Mouse (Mus musculus): ENCODE measurements around the gene Sox13. TPM values are rescaled to one million over a fixed set of nuclear protein-coding genes. Genes with fewer than 3 reads are reported as not detected.
"Not testable (repeated sequence)": the region's sequence is repeated elsewhere in the genome, so short reads cannot be mapped to it uniquely, and the experiment has no call there.

The Sox13 gene
- polyA plus RNA-seq, 1 experiment from 2014 or later: 1.7 TPM

- Histone ChIP-seq H3K4me2 (ENCODE audit: low read depth, low read length) (no peak overlapping the region), H3K27me3 (ENCODE audit: control insufficient read depth, insufficient read depth, low read depth, low read length) (peaks cover 3% of the 10 kb centered on the region; the same call in 1 of the 2 replicates), H3K4me1 (ENCODE audit: control insufficient read depth, low read depth, low read length) (no peaks in the 10 kb centered on the region; the same call in 1 of the 2 replicates), H3K9ac (ENCODE audit: low read depth, low read length) (no peak overlapping the region), H3K4me3 (ENCODE audit: low read depth, low read length) (no peak overlapping the region), H3K9me3 (replicated peaks; ENCODE audit: control insufficient read depth, low read length) (no peaks in the 10 kb centered on the region), H3K36me3 (ENCODE audit: control insufficient read depth, insufficient read depth) (no peaks in the 10 kb centered on the region), H3K27ac (ENCODE audit: low read length) (no peak overlapping the region)
- no peak for ATAC-seq (ENCODE audit: low read depth)
- 56% methylated on average over 3 of the region's 3 CpGs for WGBS (ENCODE audit: insufficient replicate concordance)
Measured at GRCm38 (mm10) chr1:133347226-133347625, 77.0 kb downstream of the Sox13 start.

- no peaks in the 10 kb centered on the region for H3K36me3 ChIP-seq (ENCODE audit: control insufficient read depth, insufficient read depth)
- H3K4me2 ChIP-seq (ENCODE audit: low read depth, low read length): no peak overlapping the region
- no peak for ATAC-seq (ENCODE audit: low read depth)
- H3K4me3 ChIP-seq (ENCODE audit: low read depth, low read length): no peak overlapping the region
- H3K9me3 ChIP-seq (replicated peaks; ENCODE audit: control insufficient read depth, low read length): no peaks in the 10 kb centered on the region
- H3K27me3 ChIP-seq (ENCODE audit: control insufficient read depth, insufficient read depth, low read depth, low read length): peaks cover 3% of the 10 kb centered on the region; the same call in 1 of the 2 replicates
- no peak overlapping the region for H3K27ac ChIP-seq (ENCODE audit: low read length)
- WGBS (ENCODE audit: insufficient replicate concordance): 66% methylated on average over 9 of the region's 9 CpGs
- no peak overlapping the region for H3K9ac ChIP-seq (ENCODE audit: low read depth, low read length)
- no peaks in the 10 kb centered on the region; the same call in 1 of the 2 replicates for H3K4me1 ChIP-seq (ENCODE audit: control insufficient read depth, low read depth, low read length)
Measured at GRCm38 (mm10) chr1:133346531-133346930, 77.6 kb downstream of the Sox13 start.

GRCm38 (mm10) chr1:133344357-133344756 lies 79.8 kb downstream of the Sox13 start:
- Histone ChIP-seq H3K36me3 (ENCODE audit: control insufficient read depth, insufficient read depth) (no peaks in the 10 kb centered on the region), H3K27me3 (ENCODE audit: control insufficient read depth, insufficient read depth, low read depth, low read length) (no peaks in the 10 kb centered on the region), H3K27ac (ENCODE audit: low read length) (no peak overlapping the region), H3K4me1 (ENCODE audit: control insufficient read depth, low read depth, low read length) (no peaks in the 10 kb centered on the region; the same call in 1 of the 2 replicates), H3K9me3 (replicated peaks; ENCODE audit: control insufficient read depth, low read length) (no peaks in the 10 kb centered on the region), H3K4me3 (ENCODE audit: low read depth, low read length) (no peak overlapping the region), H3K9ac (ENCODE audit: low read depth, low read length) (no peak overlapping the region), H3K4me2 (ENCODE audit: low read depth, low read length) (no peak overlapping the region)
- WGBS (ENCODE audit: insufficient replicate concordance): 80% methylated on average over 2 of the region's 2 CpGs
- no peak for ATAC-seq (ENCODE audit: low read depth)

GRCm38 (mm10) chr1:133340403-133340802 lies 83.8 kb downstream of the Sox13 start:
- H3K9me3 ChIP-seq (replicated peaks; ENCODE audit: control insufficient read depth, low read length); H3K36me3 ChIP-seq (ENCODE audit: control insufficient read depth, insufficient read depth); ATAC-seq (ENCODE audit: low read depth); H3K27me3 ChIP-seq (ENCODE audit: control insufficient read depth, insufficient read depth, low read depth, low read length); H3K4me2 ChIP-seq (ENCODE audit: low read depth, low read length); H3K4me1 ChIP-seq (ENCODE audit: control insufficient read depth, low read depth, low read length); H3K27ac ChIP-seq (ENCODE audit: low read length); H3K4me3 ChIP-seq (ENCODE audit: low read depth, low read length); H3K9ac ChIP-seq (ENCODE audit: low read depth, low read length): not testable (repeated sequence)
- 21% methylated on average over 1 of the region's 1 CpGs for WGBS (ENCODE audit: insufficient replicate concordance)

- WGBS (ENCODE audit: insufficient replicate concordance): 56% methylated on average over 6 of the region's 6 CpGs
- Histone ChIP-seq H3K4me1 (ENCODE audit: control insufficient read depth, low read depth, low read length) (no peaks in the 10 kb centered on the region), H3K9me3 (replicated peaks; ENCODE audit: control insufficient read depth, low read length) (no peaks in the 10 kb centered on the region), H3K4me3 (ENCODE audit: low read depth, low read length) (no peak overlapping the region), H3K4me2 (ENCODE audit: low read depth, low read length) (no peak overlapping the region), H3K36me3 (ENCODE audit: control insufficient read depth, insufficient read depth) (no peaks in the 10 kb centered on the region), H3K27ac (ENCODE audit: low read length) (no peak overlapping the region), H3K9ac (ENCODE audit: low read depth, low read length) (no peak overlapping the region), H3K27me3 (ENCODE audit: control insufficient read depth, insufficient read depth, low read depth, low read length) (peaks cover 15% of the 10 kb centered on the region)
- ATAC-seq (ENCODE audit: low read depth): no peak
Measured at GRCm38 (mm10) chr1:133333937-133334336, 90.2 kb downstream of the Sox13 start.

GRCm38 (mm10) chr1:133332656-133333430 lies 91.3 kb downstream of the Sox13 start:
- ATAC-seq (ENCODE audit: low read depth): no peak
- no peak overlapping the region for H3K27ac ChIP-seq (ENCODE audit: low read length)
- no peak overlapping the region for H3K9ac ChIP-seq (ENCODE audit: low read depth, low read length)
- no peaks in the 10 kb centered on the region for H3K4me1 ChIP-seq (ENCODE audit: control insufficient read depth, low read depth, low read length)
- peaks cover 23% of the 10 kb centered on the region for H3K27me3 ChIP-seq (ENCODE audit: control insufficient read depth, insufficient read depth, low read depth, low read length)
- H3K4me2 ChIP-seq (ENCODE audit: low read depth, low read length): no peak overlapping the region
- H3K4me3 ChIP-seq (ENCODE audit: low read depth, low read length): no peak overlapping the region
- no peaks in the 10 kb centered on the region for H3K9me3 ChIP-seq (replicated peaks; ENCODE audit: control insufficient read depth, low read length)
- 67% methylated on average over 11 of the region's 11 CpGs for WGBS (ENCODE audit: insufficient replicate concordance)
- no peaks in the 10 kb centered on the region for H3K36me3 ChIP-seq (ENCODE audit: control insufficient read depth, insufficient read depth)

Other genes with a start within 250 kb of the Sox13 start
- gene Golt1a, start 114.6 kb downstream of the Sox13 start, polyA plus RNA-seq (2015; fragmentation: Nextera tagmentation; extraction: Ambion mirVana): 7.8 and 10.2 TPM in 2 replicates
- not detected in 2 replicates for gene Kiss1, start 102.5 kb downstream of the Sox13 start, polyA plus RNA-seq (2015; fragmentation: Nextera tagmentation; extraction: Ambion mirVana)
- 0.56 and 0.72 TPM in 2 replicates for gene Ren1, start 73.9 kb downstream of the Sox13 start, polyA plus RNA-seq (2015; fragmentation: Nextera tagmentation; extraction: Ambion mirVana)
- gene Etnk2, start 60.8 kb downstream of the Sox13 start, polyA plus RNA-seq (2015; fragmentation: Nextera tagmentation; extraction: Ambion mirVana): 15.5 and 20.3 TPM in 2 replicates
- 275 and 323 TPM in 2 replicates for gene Snrpe, start 185.9 kb upstream of the Sox13 start, polyA plus RNA-seq (2015; fragmentation: Nextera tagmentation; extraction: Ambion mirVana)
- not detected in 2 replicates for gene Zbed6, start 236.5 kb upstream of the Sox13 start, polyA plus RNA-seq (2015; fragmentation: Nextera tagmentation; extraction: Ambion mirVana)
- 1.4 TPM in 2 replicates for gene Gm38394, start 236.9 kb upstream of the Sox13 start, polyA plus RNA-seq (2015; fragmentation: Nextera tagmentation; extraction: Ambion mirVana)